Mouse (Mus musculus) embryonic facial prominence, embryonic 11.5 days (tissue): ENCODE results near the gene Itgb2l. TPM values are rescaled to one million over a fixed set of nuclear protein-coding genes. Genes with fewer than 3 reads are reported as not detected.

Source experiments
- ATAC-seq: fragments of 200-750 bp; cut with Nextera tagmentation; replicated peaks from 2 replicates; pipeline ENCODE4 v1.8.0; 2017; ENCODE audit warnings: low read depth; ENCODE audit not compliant: insufficient number of reproducible peaks, low FRiP score, low TSS enrichment
- DNase-seq: peaks from one replicate; pipeline ENCODE4 v3.0.0-alpha.2; 2015; ENCODE audit warnings: low spot score
- H3K27ac ChIP-seq: fragments of 300-500 bp; sonication (generic); replicated peaks from 2 replicates; pipeline ENCODE4 v1.5.1; 2014; ENCODE audit warnings: mild to moderate bottlenecking, low read depth, low read length, control low read depth
- H3K27me3 ChIP-seq: fragments of 300-500 bp; sonication (generic); 2 replicates; pipeline ENCODE4 v1.6.1; 2014; ENCODE audit warnings: mild to moderate bottlenecking, low read length, moderate library complexity, mixed read lengths; ENCODE audit not compliant: control insufficient read depth, insufficient read depth
- H3K36me3 ChIP-seq: fragments of 300-500 bp; sonication (generic); replicated peaks from 2 replicates; pipeline ENCODE4 v1.6.1; 2014; ENCODE audit warnings: low read depth, mild to moderate bottlenecking, low read length, moderate library complexity, mixed read lengths; ENCODE audit not compliant: control insufficient read depth, insufficient read depth
- H3K4me1 ChIP-seq: fragments of 300-500 bp; sonication (generic); 2 replicates; pipeline ENCODE4 v1.6.1; 2014; ENCODE audit warnings: low read length, mixed read lengths; ENCODE audit not compliant: control insufficient read depth, insufficient read depth
- H3K4me2 ChIP-seq: fragments of 300-500 bp; sonication (generic); 2 replicates; pipeline ENCODE4 v1.6.1; 2014; ENCODE audit warnings: low read depth, mild to moderate bottlenecking, control low read depth, low read length, moderate library complexity
- H3K4me3 ChIP-seq: fragments of 300-500 bp; sonication (generic); 2 replicates; pipeline ENCODE4 v1.5.1; 2014; ENCODE audit warnings: low read depth, low read length, control low read depth
- H3K9ac ChIP-seq: fragments of 300-500 bp; sonication (generic); replicated peaks from 2 replicates; pipeline ENCODE4 v1.6.1; 2014; ENCODE audit warnings: mild to moderate bottlenecking, control low read depth, low read length
- H3K9me3 ChIP-seq: fragments of 300-500 bp; sonication (generic); replicated peaks from 2 replicates; pipeline ENCODE4 v1.6.1; 2016; ENCODE audit warnings: mild to moderate bottlenecking, low read length, inconsistent platforms, mixed read lengths; ENCODE audit not compliant: control insufficient read depth
- WGBS: fragments of 180-500 bp; shearing (Covaris S2); extraction: QIAGEN DNeasy Blood & Tissue Kit; methylation state at CpG from one replicate; pipeline ENCODE4 v1.1.7; 2014; 5-methylcytosine and 5-hydroxymethylcytosine counted together
- polyA plus RNA-seq: library from polyadenylated mRNA; unstranded; fragments of >200 nt; fragmentation: Nextera tagmentation; extraction: Ambion mirVana; gene quantifications from 2 replicates; pipeline ENCODE4 v1.2.1, GENCODE M21; 2014

The Itgb2l gene
- polyA plus RNA-seq, 1 experiment from 2014 or later = not detected

GRCm38 (mm10) chr16:96426671-96427070, 16.7 kb downstream of the Itgb2l start:
- H3K9me3 ChIP-seq = no peaks in the 10 kb centered on the region
- 87% methylated on average over 7 of the region's 7 CpGs for WGBS

GRCm38 (mm10) chr16:96425044-96425443, 18.4 kb downstream of the Itgb2l start:
- DNase-seq = no peak
- H3K27me3 ChIP-seq = no peaks in the 10 kb centered on the region
- 97% methylated on average over 2 of the region's 2 CpGs for WGBS
- no peaks in the 10 kb centered on the region for H3K4me1 ChIP-seq
- no peak overlapping the region for H3K27ac ChIP-seq
- H3K9ac ChIP-seq = no peak overlapping the region
- no peaks in the 10 kb centered on the region for H3K36me3 ChIP-seq
- no peaks in the 10 kb centered on the region for H3K9me3 ChIP-seq
- no peak overlapping the region for H3K4me2 ChIP-seq
- ATAC-seq = no peak
- no peak overlapping the region for H3K4me3 ChIP-seq

More at GRCm38 (mm10) chr16:96426671-96427070, 16.7 kb downstream of the Itgb2l start:
- Histone ChIP-seq H3K4me2 (no peak overlapping the region), H3K27ac (no peak overlapping the region), H3K36me3 (no peaks in the 10 kb centered on the region), H3K4me3 (no peak overlapping the region), H3K4me1 (no peaks in the 10 kb centered on the region), H3K27me3 (no peaks in the 10 kb centered on the region), H3K9ac (no peak overlapping the region)
- DNase-seq = no peak
- no peak for ATAC-seq

- H3K36me3 ChIP-seq = no peaks in the 10 kb centered on the region
- H3K27me3 ChIP-seq = no peaks in the 10 kb centered on the region
- no peaks in the 10 kb centered on the region for H3K9me3 ChIP-seq
- no peaks in the 10 kb centered on the region for H3K4me1 ChIP-seq
- H3K9ac ChIP-seq = no peak overlapping the region
- H3K4me2 ChIP-seq = no peak overlapping the region
- no peak overlapping the region for H3K4me3 ChIP-seq
- 32% methylated on average over 4 of the region's 4 CpGs for WGBS
- no peak overlapping the region for H3K27ac ChIP-seq
- DNase-seq (peak; percentile 7), ATAC-seq (no peak)
Measured at GRCm38 (mm10) chr16:96408064-96408465, 35.4 kb downstream of the Itgb2l start.

- ATAC-seq = no peak
- no peaks in the 10 kb centered on the region for H3K4me1 ChIP-seq
- H3K4me3 ChIP-seq = no peak overlapping the region
- H3K27ac ChIP-seq = no peak overlapping the region
- 66% methylated on average over 4 of the region's 4 CpGs for WGBS
- H3K27me3 ChIP-seq = no peaks in the 10 kb centered on the region
- no peak for DNase-seq
- H3K36me3 ChIP-seq = no peaks in the 10 kb centered on the region
- no peaks in the 10 kb centered on the region for H3K9me3 ChIP-seq
- no peak overlapping the region for H3K9ac ChIP-seq
- no peak overlapping the region for H3K4me2 ChIP-seq
Measured at GRCm38 (mm10) chr16:96406312-96406711, 37.1 kb downstream of the Itgb2l start.

GRCm38 (mm10) chr16:96402294-96402693, 41.1 kb downstream of the Itgb2l start:
- ATAC-seq (no peak), DNase-seq (no peak)
- Histone ChIP-seq H3K9ac (no peak overlapping the region), H3K9me3 (no peaks in the 10 kb centered on the region), H3K4me3 (no peak overlapping the region), H3K4me2 (no peak overlapping the region), H3K27ac (no peak overlapping the region), H3K27me3 (no peaks in the 10 kb centered on the region), H3K36me3 (no peaks in the 10 kb centered on the region), H3K4me1 (no peaks in the 10 kb centered on the region)
- WGBS = 62% methylated on average over 6 of the region's 6 CpGs

- H3K4me3 ChIP-seq = no peak overlapping the region
- 77% methylated on average over 4 of the region's 4 CpGs for WGBS
- ATAC-seq = no peak
Measured at GRCm38 (mm10) chr16:96400046-96400445, 43.4 kb downstream of the Itgb2l start.

GRCm38 (mm10) chr16:96398806-96399205, 44.6 kb downstream of the Itgb2l start:
- no peaks in the 10 kb centered on the region for H3K4me1 ChIP-seq
- H3K27me3 ChIP-seq = no peaks in the 10 kb centered on the region
- H3K9ac ChIP-seq = no peak overlapping the region
- H3K36me3 ChIP-seq = no peaks in the 10 kb centered on the region
- no peaks in the 10 kb centered on the region for H3K9me3 ChIP-seq
- H3K27ac ChIP-seq = no peak overlapping the region
- ATAC-seq (no peak), DNase-seq (no peak)
- H3K4me3 ChIP-seq = no peak overlapping the region
- no peak overlapping the region for H3K4me2 ChIP-seq
- WGBS = 84% methylated on average over 3 of the region's 3 CpGs

More at GRCm38 (mm10) chr16:96400046-96400445, 43.4 kb downstream of the Itgb2l start:
- Histone ChIP-seq H3K36me3 (no peaks in the 10 kb centered on the region), H3K27ac (no peak overlapping the region), H3K4me1 (no peaks in the 10 kb centered on the region), H3K4me2 (no peak overlapping the region), H3K9ac (no peak overlapping the region), H3K27me3 (no peaks in the 10 kb centered on the region), H3K9me3 (no peaks in the 10 kb centered on the region)
- no peak for DNase-seq

- H3K27ac ChIP-seq = no peak overlapping the region
- H3K4me1 ChIP-seq = no peaks in the 10 kb centered on the region
- no peak overlapping the region for H3K4me2 ChIP-seq
- no peaks in the 10 kb centered on the region for H3K9me3 ChIP-seq
- DNase-seq (no peak), ATAC-seq (no peak)
- no peak overlapping the region for H3K9ac ChIP-seq
- no peaks in the 10 kb centered on the region for H3K27me3 ChIP-seq
- WGBS = 55% methylated on average over 9 of the region's 9 CpGs
- no peak overlapping the region for H3K4me3 ChIP-seq
- H3K36me3 ChIP-seq = no peaks in the 10 kb centered on the region
Measured at GRCm38 (mm10) chr16:96396013-96396650, 47.3 kb downstream of the Itgb2l start.
